Mouse (Mus musculus): ENCODE measurements at regions not wholly inside any gene's neighbourhood (a gene's known extent, or its start where the extent isn't known, plus 50 kb on each side); places are given as distances from the start of the nearest gene placed in this dataset.
A peak's percentile ranks its signal among the peaks of the same experiment; 100 is the strongest.

DNA sequence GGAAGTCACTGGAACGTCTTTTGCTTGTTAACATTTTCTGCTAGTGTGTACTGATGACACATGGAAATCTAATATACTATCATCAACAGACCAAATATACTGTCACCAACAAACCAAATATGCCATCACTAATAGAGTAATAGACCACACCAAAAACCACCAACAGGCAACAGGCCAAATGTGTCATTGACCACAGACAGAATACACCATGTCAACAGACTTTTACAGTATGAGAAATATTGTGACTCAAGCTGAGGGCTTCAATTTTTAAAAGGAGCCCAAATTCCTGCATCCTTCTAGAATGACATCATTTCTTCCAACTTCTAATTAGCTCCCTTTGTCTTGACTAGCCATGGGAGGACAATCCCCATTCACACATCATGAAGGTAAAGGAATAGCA is 85.9 kb upstream of the Arhgap28 start:
- H3K27me3 ChIP-seq (ENCODE audit: control insufficient read depth, insufficient read depth, low read length) = no peaks in the 10 kb centered on the region
- H3K27ac ChIP-seq (replicated peaks; ENCODE audit: insufficient read depth, low read depth, low read length) = no peak overlapping the region
- DNase-seq (ENCODE audit: extremely low read depth, low read depth, low spot score) = no peak
- H3K36me3 ChIP-seq (ENCODE audit: control insufficient read depth, insufficient read depth, low read length) = no peaks in the 10 kb centered on the region
- TF ChIP-seq CTCF (IDR thresholded peaks at IDR 0.05; ENCODE audit: low read depth, low read length) (no peak), POLR2A (IDR thresholded peaks at IDR 0.05; ENCODE audit: extremely low read depth, insufficient read depth, low read length) (no peak)
- no peaks in the 10 kb centered on the region for H3K4me1 ChIP-seq (ENCODE audit: control insufficient read depth, insufficient read depth, low read length)
- 63% methylated on average over 1 of the region's 1 CpGs for WGBS
- no peaks in the 10 kb centered on the region for H3K79me2 ChIP-seq (ENCODE audit: control insufficient read depth, insufficient read depth, low read length)
- H3K9ac ChIP-seq (ENCODE audit: low read depth, low read length) = no peak overlapping the region
- H3K4me3 ChIP-seq (ENCODE audit: insufficient read depth, low read depth, low read length) = no peak overlapping the region

DNA sequence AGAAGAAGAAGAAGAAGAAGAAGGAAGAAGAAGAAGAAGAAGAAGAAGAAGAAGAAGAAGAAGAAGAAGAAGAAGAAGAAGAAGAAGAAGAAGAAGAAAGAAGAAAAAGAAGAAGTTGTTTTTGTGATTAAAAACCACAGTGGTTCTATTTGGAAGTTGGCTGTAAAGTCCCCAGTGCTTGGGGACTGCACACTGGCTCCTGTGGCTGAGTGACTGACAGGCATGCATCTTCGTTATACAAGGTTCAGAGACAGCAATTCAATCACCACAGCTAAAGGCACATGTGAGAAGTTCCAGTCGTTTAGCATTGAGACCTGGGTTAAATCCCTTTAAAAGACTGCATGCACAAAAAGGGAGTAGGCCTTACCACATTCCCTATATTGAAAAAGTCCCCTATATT is 93.1 kb upstream of the Arhgap28 start:
- TF ChIP-seq CTCF (IDR thresholded peaks at IDR 0.05; ENCODE audit: low read depth, low read length) (no peak), POLR2A (IDR thresholded peaks at IDR 0.05; ENCODE audit: extremely low read depth, insufficient read depth, low read length) (no peak)
- WGBS = 55% methylated on average over 2 of the region's 2 CpGs

DNA sequence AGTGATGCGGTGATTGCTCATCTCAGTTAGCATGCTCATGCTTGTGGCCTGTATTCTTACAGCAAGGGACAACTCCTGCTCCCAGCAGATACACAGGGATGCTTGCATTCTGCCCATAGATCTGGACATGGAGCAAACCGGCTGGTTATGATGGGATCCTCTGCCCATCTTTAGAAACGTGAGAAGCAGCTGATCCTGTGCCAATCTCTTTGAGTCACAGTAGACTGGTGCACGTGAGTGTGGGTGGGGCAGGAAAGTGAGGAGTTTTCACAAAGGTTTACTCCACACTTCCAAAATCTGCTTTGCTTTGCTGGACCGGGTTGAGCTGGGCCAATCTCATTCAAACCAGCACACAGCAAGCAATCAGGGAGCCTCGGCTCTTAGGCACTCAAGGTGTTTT is 93.5 kb upstream of the Arhgap28 start:
- H3K36me3 ChIP-seq (ENCODE audit: control insufficient read depth, insufficient read depth, low read length) = no peaks in the 10 kb centered on the region
- H3K9ac ChIP-seq (ENCODE audit: low read depth, low read length) = no peak overlapping the region
- no peaks in the 10 kb centered on the region for H3K4me1 ChIP-seq (ENCODE audit: control insufficient read depth, insufficient read depth, low read length)
- no peak overlapping the region for H3K4me3 ChIP-seq (ENCODE audit: insufficient read depth, low read depth, low read length)
- no peaks in the 10 kb centered on the region for H3K79me2 ChIP-seq (ENCODE audit: control insufficient read depth, insufficient read depth, low read length)
- TF ChIP-seq POLR2A (IDR thresholded peaks at IDR 0.05; ENCODE audit: extremely low read depth, insufficient read depth, low read length) (no peak), CTCF (IDR thresholded peaks at IDR 0.05; ENCODE audit: low read depth, low read length) (no peak)
- DNase-seq (ENCODE audit: extremely low read depth, low read depth, low spot score) = no peak
- 80% methylated on average over 6 of the region's 6 CpGs for WGBS
- no peak overlapping the region for H3K27ac ChIP-seq (replicated peaks; ENCODE audit: insufficient read depth, low read depth, low read length)
- no peaks in the 10 kb centered on the region for H3K27me3 ChIP-seq (ENCODE audit: control insufficient read depth, insufficient read depth, low read length)

More for the DNA sequence above, 93.1 kb upstream of the Arhgap28 start:
- no peak overlapping the region for H3K9ac ChIP-seq (ENCODE audit: low read depth, low read length)
- no peaks in the 10 kb centered on the region for H3K79me2 ChIP-seq (ENCODE audit: control insufficient read depth, insufficient read depth, low read length)
- DNase-seq (ENCODE audit: extremely low read depth, low read depth, low spot score) = no peak
- no peaks in the 10 kb centered on the region for H3K4me1 ChIP-seq (ENCODE audit: control insufficient read depth, insufficient read depth, low read length)
- no peaks in the 10 kb centered on the region for H3K36me3 ChIP-seq (ENCODE audit: control insufficient read depth, insufficient read depth, low read length)
- no peak overlapping the region for H3K4me3 ChIP-seq (ENCODE audit: insufficient read depth, low read depth, low read length)
- H3K27me3 ChIP-seq (ENCODE audit: control insufficient read depth, insufficient read depth, low read length) = no peaks in the 10 kb centered on the region
- no peak overlapping the region for H3K27ac ChIP-seq (replicated peaks; ENCODE audit: insufficient read depth, low read depth, low read length)

DNA sequence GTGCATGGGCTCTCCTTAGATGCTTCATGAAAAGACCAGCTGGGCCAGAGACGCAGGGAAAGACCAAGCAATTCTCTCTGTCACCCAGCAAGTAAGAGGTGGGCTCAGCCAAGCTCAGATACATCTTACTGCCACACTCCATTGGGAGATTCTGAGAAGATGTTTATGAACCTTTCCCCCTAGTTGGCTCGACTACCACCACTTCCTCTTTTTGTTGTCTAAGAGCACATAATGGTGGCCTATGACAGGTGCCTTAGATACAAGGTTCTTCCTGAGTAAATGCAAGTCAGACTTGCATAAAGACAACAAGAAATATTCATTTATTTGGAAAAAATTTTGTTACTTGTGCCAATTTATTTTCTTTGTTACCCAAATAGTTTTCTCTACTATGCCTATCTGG is 96.2 kb upstream of the Arhgap28 start:
- H3K36me3 ChIP-seq (ENCODE audit: control insufficient read depth, insufficient read depth, low read length) = no peaks in the 10 kb centered on the region
- WGBS = 46% methylated on average over 2 of the region's 2 CpGs
- no peak overlapping the region for H3K9ac ChIP-seq (ENCODE audit: low read depth, low read length)
- H3K4me1 ChIP-seq (ENCODE audit: control insufficient read depth, insufficient read depth, low read length) = no peaks in the 10 kb centered on the region
- H3K79me2 ChIP-seq (ENCODE audit: control insufficient read depth, insufficient read depth, low read length) = no peaks in the 10 kb centered on the region
- no peak overlapping the region for H3K27ac ChIP-seq (replicated peaks; ENCODE audit: insufficient read depth, low read depth, low read length)
- TF ChIP-seq CTCF (IDR thresholded peaks at IDR 0.05; ENCODE audit: low read depth, low read length) (no peak), POLR2A (IDR thresholded peaks at IDR 0.05; ENCODE audit: extremely low read depth, insufficient read depth, low read length) (no peak)
- no peaks in the 10 kb centered on the region for H3K27me3 ChIP-seq (ENCODE audit: control insufficient read depth, insufficient read depth, low read length)
- no peak for DNase-seq (ENCODE audit: extremely low read depth, low read depth, low spot score)
- H3K4me3 ChIP-seq (ENCODE audit: insufficient read depth, low read depth, low read length) = no peak overlapping the region

DNA sequence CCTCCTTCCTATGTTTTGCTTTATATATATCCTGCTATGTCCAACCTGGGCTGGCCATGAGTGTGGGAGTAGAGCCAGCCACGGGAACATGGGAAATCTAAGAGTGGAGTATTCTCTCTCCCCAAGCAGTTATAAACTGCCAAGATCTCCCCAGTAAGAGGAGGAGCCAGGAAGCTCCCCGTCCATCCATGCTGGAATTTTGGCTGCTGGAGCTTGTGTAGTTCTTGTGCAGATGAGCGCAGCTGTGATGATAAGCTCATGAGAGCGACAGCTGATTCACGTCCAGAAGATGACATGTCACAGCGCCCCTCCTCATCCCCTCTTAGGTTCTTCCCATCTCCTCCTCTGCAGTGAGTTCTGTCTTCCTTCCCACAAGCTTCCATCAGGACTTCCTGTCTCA is 99.4 kb upstream of the Arhgap28 start:
- no peaks in the 10 kb centered on the region for H3K79me2 ChIP-seq (ENCODE audit: control insufficient read depth, insufficient read depth, low read length)
- WGBS = 70% methylated on average over 6 of the region's 6 CpGs
- H3K36me3 ChIP-seq (ENCODE audit: control insufficient read depth, insufficient read depth, low read length) = no peaks in the 10 kb centered on the region
- no peak overlapping the region for H3K9ac ChIP-seq (ENCODE audit: low read depth, low read length)
- no peak overlapping the region for H3K4me3 ChIP-seq (ENCODE audit: insufficient read depth, low read depth, low read length)
- no peak overlapping the region for H3K27ac ChIP-seq (replicated peaks; ENCODE audit: insufficient read depth, low read depth, low read length)
- peak; percentile 28 for DNase-seq (ENCODE audit: extremely low read depth, low read depth, low spot score)
- TF ChIP-seq POLR2A (IDR thresholded peaks at IDR 0.05; ENCODE audit: extremely low read depth, insufficient read depth, low read length) (no peak), CTCF (IDR thresholded peaks at IDR 0.05; ENCODE audit: low read depth, low read length) (no peak)
- H3K4me1 ChIP-seq (ENCODE audit: control insufficient read depth, insufficient read depth, low read length) = no peaks in the 10 kb centered on the region
- H3K27me3 ChIP-seq (ENCODE audit: control insufficient read depth, insufficient read depth, low read length) = no peaks in the 10 kb centered on the region

DNA sequence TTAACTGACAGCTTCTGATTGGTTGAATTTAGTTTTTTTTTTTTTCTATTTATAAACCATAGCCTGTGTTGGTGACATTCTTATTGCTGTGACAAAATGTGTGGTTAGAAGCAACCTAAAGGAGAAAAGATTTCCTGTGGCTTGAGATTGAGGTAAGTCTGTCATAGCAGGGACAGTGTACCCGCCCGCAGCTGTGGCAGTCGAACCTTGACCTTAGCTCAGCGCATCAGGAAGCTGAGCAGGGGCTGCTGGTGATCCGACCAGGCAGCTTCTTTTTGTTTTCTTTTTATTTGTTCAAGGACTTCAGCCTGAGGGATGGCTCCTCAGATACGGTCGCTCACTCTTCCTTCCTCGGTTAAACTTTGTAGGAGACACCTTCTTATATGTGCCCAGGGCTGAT is 102.4 kb upstream of the Arhgap28 start:
- 15% methylated on average over 8 of the region's 8 CpGs for WGBS
- H3K27ac ChIP-seq (replicated peaks; ENCODE audit: insufficient read depth, low read depth, low read length) = no peak overlapping the region
- no peak overlapping the region for H3K4me3 ChIP-seq (ENCODE audit: insufficient read depth, low read depth, low read length)
- H3K36me3 ChIP-seq (ENCODE audit: control insufficient read depth, insufficient read depth, low read length) = no peaks in the 10 kb centered on the region
- H3K79me2 ChIP-seq (ENCODE audit: control insufficient read depth, insufficient read depth, low read length) = no peaks in the 10 kb centered on the region
- H3K4me1 ChIP-seq (ENCODE audit: control insufficient read depth, insufficient read depth, low read length) = no peaks in the 10 kb centered on the region
- no peaks in the 10 kb centered on the region for H3K27me3 ChIP-seq (ENCODE audit: control insufficient read depth, insufficient read depth, low read length)
- no peak for DNase-seq (ENCODE audit: extremely low read depth, low read depth, low spot score)
- TF ChIP-seq CTCF (IDR thresholded peaks at IDR 0.05; ENCODE audit: low read depth, low read length) (no peak), POLR2A (IDR thresholded peaks at IDR 0.05; ENCODE audit: extremely low read depth, insufficient read depth, low read length) (no peak)
- H3K9ac ChIP-seq (ENCODE audit: low read depth, low read length) = no peak overlapping the region
